Mouse (Mus musculus) gastrocnemius, adult 8-10 months (tissue): ENCODE data around the gene Areg. TPM values are rescaled to one million over a fixed set of nuclear protein-coding genes. Genes with fewer than 3 reads are reported as not detected.

Experiments
- DNase-seq, 2 experiments: peaks; one replicate each; pipeline ENCODE4 v3.0.0; 2022; ENCODE audit warnings: low spot score in 2 of 2
- total RNA-seq, 4 experiments: library from RNA; stranded (reverse); gene quantifications; 2 replicates each; pipeline ENCODE4 v1.2.4; 2022

Areg gene
- not detected for total RNA-seq

DNA sequence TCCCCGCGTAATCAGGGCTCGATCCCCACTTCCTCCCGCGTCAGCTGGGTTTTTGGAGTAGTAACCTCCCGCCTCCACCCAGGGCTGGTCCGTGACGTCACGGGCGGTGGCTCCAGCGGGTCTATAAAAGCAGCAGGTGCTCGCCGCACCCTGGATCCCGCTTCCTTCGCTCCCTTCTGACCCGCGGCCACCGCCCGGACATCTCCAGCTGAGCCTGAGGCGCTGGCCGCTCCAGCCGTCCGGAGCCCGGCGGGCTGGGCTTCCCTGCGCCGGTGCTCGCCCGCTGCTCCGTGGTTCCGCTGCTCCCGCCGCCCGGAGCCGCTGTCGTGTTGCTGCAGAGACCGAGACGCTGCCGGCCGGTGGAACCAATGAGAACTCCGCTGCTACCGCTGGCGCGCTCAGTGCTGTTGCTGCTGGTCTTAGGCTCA is at the start of gene Areg:
Areg (plus strand) TSS at position 154 of the 428 bp plus-strand sequence.
- DNase-seq: peak in 1 of 2 experiments; percentile 4

DNA sequence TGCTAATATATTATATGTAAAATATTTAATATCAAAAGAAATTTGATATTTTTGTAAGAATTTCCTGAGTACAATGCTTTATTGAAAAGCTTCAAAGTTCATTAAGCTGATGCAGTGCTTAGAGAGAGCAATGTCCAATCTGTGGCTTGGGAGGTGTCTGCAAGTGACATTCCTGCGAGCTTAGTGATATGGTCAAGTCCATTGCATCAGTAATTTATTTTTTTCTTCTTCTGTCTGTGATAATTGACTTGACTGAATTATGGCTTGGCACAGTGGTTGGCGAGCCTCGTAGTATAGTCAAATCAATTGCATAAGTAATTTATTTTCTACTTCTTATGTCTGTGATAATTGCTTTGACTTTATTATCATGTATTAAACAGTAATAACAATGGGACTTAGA is 49.1 kb upstream of the Areg start:
- no peak for DNase-seq

DNA sequence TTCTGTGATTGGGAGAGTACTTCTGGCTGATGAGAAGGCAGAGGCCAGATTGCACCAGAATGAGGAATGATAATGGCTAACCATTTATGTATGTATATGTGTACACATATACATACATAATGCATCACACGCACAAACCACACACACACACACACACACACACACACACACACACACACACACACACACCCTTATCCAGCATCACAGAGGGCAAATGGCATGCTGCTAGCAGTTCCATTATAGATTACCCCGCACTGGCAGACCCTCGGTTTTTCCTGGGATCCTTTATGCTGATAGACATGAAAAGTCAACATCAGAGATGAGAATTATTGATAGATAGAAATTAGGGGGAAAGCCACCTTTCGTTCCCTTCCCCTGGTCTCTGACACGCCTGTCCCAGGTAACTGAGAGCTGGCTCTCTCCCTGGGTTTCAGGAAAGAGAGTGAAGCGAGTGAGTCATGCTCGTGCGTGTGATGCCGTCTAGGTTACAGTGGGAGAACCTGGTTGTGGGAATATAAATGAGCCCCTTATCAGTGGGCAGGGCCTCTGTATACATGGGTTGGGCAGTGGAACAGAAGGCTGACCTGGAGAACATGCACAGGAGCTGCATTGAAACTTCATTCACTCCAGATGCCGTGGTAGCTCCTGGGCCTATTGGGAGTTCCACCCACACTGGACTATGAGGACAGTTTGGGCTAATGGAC is 41.3 kb upstream of the Areg start:
- DNase-seq: no peak

DNA sequence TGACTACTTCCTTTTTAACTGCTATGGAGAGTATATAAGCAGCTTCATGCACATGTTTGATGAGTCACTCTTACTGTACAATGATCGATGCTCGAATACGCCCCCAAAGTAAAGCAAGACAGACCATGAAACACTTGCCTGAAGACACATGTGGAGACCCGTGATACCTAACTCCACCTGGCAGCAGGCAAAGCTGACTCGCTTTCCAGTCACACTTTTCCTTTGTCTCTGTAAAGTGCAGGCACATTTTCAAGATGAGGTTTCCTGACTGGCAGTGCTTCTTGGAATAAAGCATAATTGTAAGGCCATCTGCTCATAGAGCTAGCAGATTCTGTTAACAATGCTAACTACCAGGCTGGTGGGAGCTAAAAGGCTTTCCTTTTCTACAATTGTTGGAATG is 37.7 kb upstream of the Areg start:
- no peak for DNase-seq

DNA sequence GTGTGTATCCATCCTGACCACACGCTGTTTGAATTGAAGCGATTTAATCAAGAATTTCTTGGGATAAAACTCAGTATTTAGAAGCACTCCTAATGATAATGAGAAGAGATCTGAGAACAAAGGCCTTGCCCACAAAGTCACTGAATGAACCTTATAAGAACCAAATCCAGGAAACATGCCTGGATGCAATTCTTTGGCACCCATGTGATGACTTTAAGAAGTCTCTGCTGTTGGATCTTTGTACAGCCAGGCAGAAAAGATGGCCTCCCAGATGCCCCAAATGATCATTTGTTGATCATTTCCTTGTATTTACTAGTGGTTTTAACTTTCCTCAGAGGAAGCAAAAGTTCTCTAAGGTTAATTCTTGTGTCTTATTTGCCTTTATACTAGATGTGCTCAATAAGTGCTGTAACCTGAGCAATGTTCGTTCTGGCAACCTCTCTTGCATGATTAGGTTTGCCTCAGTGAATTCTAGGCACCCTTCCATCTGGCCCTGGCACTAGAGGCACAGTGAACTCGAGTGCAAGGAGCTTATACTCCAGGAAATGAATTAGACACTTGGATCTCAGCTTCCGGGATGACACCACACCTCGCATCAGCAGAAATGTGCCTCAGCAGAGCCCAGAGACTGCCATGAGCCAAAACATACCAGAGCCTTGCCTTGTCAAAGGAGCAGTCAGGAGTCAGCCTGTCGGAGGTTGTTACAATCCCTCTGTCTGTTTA is 35.3 kb upstream of the Areg start:
- no peak for DNase-seq

DNA sequence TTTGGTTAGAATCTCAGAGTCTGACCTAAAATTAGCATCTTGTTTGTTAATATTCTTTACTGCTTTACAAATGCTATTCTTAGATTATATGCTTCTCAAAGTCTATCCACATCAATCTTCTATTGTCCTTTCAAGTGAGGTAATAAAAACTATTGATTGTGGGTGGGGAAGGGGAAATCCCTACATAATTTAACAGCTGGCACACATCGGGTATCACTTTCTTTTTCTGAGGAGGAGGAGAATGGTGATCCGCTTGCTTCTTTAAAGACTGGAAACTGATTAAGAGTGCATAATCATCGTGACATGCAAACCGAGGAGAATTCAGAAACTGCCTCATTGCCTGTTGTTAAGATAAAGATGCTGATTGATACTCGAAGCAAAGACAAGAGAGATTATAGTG is 33.2 kb upstream of the Areg start:
- no peak for DNase-seq

DNA sequence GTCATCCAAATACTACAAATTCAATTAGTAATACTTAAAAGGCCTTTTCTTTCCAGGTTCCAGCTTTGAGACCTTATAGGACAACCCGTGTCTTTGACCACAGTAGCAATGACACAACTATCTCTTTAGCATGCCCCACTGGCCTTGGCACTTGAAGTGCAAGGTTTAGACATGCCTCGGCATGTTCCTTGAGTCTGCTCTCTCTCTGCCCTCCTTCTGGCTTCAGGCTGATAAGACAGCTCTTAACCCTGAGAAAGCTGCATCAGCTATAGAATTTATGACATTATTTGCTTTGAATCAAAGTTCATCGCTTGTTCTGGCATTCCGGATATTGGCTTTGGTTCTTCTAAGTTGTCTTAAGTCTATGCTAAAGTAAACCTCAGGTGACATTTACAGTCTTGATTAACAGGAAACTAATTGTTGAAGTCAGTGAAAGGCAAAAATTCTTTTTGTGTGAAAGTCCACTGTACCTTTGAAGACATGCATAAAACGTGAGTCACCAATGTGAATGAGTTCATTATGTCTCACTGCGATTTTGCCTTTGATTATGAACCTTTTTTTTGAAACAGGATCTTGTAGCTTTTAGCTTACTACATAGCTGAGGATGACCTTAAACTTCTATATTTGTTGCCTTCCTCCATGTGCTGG is 29.3 kb upstream of the Areg start:
- DNase-seq: no peak

DNA sequence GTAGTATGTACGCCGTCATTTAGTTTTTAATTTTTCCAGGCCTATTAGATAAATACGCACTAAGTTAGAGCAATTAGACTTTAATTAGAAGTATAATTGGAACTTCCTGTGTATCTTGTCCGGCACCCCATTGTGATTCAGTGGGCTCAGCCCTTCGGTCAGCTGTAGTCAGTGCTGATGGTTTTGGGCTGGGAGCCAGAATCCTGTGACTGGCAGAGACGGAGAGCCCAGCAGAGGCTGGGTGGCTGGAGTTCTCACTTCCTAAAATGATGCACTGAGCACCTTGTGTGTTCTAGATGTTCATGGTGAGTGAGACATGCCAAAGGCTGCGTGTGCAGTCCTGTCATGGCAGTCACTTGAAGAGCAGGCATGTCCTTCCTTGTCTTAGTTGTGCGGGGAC is 28.4 kb upstream of the Areg start:
- no peak for DNase-seq

DNA sequence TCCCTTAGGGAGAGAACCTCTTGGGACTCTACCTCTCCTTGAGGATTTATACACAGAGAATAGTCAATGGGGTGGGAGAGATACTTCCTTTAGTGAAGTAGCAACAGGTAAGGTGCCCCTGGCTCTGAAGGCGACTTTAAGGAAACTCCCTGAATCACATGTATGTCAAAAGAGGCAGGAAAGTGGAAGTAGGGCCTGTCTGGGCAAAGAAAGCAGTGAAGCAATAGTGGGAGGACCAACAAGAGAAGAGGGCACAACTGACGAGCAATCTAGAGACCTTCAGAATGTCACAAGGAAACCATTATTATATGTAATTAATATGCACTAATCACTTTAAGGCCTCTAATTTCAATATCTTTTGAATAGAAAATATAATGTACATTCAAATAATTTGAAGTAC is 25.4 kb upstream of the Areg start:
- DNase-seq: no peak

DNA sequence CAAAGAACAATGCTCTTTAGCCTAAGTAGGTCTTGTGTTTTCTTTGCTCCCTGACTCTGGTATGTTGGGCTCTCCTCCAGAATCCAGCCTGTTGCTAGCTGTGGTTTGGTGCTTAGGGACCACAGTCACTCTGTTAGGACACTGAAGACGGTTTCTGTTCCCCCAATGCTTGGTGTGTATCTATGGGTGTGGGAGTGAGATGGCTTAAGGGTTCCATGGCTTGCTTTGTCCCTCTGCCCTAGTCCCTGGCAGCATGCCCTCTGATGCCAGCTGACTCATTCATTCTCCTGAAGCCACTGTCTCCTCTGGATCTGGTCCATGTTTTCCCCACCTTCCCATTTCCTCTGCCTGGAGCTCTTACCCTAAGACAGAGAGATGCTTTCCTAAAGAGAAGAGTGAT is 24.8 kb upstream of the Areg start:
- DNase-seq: no peak

DNA sequence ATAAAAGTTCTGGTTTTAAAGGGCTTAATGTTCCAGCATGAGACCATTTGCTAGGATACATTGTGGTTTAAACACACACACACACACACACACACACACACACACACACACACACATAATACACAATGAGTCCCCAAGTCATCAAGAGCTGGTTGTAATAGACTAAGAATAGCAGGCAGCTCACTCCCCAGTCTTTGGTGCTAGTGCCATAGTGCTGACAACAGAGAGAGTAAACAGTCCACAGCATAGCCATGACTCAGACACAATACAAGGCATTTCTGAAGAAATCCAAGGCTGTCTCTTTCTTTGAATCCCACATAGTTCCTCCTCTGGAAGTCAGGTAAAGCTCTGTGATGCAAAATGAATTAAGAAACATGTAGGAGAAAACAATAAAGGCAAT is 20.8 kb upstream of the Areg start:
- no peak for DNase-seq

DNA sequence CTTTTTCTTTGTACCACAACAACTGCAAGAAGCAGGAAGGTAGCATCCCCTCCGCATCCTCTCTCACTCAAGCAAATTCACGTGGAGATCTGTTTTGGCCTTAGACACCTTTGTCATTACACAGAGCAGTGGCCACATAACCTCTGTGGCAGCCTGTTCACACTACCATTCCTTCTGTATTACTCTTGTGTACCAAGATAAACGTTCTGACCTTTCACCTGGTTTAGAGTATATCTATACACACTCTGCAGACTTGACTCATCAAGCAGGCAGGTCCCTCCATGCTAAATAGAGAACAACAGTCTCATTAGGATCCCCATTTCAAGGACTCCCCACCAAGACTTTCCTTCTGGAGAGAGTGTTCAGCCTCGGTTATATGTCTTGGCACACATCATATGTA is 16.0 kb upstream of the Areg start:
- DNase-seq: no peak

DNA sequence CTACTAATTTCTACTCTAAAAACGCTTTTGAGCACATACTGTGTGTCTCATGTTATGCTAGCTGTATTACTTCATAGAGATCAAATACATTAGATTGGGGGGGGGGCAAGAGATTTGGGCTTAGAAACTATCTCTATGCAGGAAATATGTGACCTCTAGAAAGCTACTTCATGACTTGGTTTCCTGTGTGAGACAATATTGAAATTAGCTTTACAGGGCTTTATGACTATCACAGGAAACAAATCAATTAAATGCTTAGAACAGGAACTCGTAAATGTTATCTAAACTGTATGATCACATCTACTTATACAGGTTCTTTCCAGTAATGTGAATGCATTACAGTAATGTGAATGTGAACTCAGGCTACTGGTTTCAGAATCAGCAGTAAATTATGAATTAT is 15.3 kb upstream of the Areg start:
- DNase-seq: no peak

DNA sequence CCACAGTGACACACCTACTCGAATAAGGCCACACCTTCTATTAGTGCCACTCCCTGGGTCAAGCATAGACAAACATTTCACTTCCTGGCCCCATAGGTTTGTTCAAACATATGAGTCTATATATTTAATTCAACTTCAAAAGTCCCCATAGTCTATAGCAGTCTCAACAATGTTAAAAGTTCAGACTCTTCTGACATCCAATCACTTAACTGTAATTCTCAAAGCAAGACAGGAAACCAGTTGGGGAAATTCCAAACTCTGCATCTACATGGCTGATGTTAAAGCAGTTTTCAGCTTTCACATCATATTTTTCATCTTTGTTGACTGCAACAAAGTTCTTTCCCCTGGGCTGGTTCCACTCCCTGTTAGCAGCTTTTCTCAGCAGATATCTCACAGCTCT is 12.8 kb upstream of the Areg start:
- no peak for DNase-seq

DNA sequence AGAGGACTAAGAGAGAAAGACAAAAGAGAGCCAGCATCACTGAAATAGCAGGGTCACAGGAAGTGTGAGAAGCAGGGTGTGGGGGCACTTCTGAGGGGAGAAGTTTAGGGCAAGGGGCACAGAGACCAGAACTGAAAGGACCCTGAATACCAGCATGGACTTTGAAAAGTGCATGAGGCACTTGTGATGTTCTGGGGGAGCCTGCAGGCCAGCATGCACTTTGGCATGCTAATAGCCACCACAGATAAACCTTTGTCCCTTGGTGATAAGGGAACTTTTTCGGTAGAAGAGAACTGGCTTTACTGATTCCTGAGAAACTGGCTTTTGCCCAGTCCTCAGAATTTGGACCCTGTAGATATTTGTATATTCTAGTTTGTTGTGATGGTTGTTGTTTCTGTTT is 4.4 kb upstream of the Areg start:
- DNase-seq: no peak

DNA sequence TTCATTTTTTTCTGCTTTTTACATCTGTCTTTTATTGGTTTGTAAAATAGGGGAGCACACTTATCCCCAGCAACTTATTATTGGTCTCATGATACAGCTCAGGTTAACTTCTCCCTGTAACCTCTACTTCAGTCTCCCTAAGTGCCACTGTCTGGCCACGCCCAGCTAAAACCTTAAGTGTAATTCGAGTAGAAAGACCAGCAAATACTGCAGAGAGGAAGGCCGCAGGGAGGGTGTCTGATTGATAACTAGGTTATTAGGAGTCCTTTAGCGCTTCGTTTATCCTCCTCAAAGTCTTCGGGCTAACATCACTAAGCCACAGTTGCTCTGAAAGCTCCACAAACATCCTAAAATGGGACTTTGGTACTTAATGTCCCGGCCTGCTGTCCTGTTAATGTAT is 429 bp upstream of the Areg start:
- no peak for DNase-seq

DNA sequence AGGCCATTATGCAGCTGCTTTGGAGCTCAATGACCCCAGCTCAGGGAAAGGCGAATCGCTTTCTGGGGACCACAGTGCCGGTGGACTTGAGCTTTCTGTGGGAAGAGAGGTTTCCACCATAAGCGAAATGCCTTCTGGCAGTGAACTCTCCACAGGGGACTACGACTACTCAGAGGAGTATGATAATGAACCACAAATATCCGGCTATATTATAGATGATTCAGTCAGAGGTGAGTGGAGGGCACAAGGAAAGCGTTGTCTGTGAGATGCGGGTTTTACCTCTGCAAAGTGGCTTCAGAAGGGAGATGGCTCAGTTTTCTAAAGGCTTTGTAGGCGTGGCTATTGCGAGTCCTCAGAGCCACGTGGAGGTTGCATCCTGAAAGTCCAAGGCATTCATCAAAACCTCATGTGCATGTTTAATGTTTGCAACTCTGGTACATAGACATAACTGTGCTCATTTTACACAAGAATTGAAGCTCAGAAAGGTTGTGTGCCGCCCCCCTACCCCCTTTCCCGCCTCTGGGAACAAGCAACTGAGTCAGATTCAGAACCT is 1.6 kb downstream of the Areg start:
- no peak for DNase-seq

DNA sequence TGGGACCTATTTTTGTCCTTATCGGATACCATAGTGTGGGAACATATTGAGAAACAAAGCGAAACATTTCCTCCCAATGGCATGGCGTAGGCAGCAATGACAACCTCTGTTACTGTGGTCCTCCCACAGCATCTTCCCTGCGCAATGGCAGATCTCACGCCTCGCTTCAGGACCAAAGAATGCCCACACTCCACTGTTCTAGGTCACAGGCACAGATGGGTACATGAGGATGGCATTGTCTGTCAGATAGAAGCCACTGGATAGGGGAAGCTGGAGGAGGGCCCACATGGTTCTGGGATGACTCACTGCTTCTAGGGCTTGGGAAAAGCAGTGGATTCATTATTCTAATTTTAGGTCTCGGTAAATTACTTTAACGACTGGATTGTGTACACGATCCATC is 5.6 kb downstream of the Areg start:
- no peak for DNase-seq

DNA sequence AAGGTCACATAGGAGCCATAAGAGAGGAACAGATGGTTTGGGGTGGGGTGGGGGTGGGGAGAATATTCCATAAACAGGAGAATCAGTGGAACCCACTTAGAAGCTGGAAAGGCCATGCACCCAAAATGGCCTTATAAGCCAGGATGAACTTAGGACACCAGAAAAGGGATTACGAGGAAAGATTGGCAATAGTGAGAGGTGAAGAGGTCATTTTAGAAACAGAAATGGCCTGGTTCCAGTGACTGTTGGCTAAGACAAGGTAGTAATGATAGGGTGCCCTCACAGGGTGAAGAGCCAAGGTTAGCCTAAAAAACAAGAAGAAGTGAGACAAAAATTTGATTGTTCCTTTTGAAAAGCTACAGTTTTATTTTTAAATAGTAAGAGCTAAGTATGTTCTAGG is 7.6 kb downstream of the Areg start:
- DNase-seq: no peak

DNA sequence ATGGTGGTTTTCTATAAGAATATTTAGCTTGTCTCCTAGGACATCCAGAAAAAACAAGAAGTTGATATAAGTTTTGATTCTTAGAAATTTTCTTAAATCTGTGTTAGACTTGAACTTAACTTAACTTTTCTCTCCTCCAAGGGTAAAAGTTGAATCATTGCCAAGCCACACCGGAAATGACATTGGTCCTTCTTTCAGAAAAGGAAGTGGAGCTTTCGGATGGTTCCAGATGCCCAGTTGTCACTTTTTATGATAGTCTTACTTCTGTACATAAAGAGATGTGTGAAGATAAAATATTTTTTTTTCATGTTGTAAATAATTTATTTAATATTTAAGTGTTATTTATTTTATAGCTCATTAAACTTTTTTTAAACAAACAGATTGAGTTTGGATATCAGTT is 8.7 kb downstream of the Areg start:
- no peak for DNase-seq

DNA sequence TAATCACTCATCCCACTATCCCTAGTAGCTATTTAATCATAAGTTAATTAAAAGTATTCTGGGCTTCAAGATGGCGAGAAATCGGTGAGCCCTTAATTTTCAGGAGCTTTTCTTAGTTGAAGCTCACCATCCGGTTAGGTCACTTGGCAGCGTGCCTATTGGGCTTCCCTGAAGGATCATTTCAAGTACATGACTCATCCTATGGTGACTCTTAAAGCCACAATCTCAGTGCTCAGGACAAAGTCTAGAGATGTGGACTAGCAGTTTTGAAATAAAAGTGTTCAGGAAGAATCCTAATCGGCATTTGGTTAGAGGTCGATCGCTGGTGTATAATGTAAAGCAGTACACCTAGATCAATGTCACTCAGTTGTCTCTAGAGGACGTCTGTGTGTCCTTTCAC is 17.3 kb downstream of the Areg start:
- DNase-seq: no peak

DNA sequence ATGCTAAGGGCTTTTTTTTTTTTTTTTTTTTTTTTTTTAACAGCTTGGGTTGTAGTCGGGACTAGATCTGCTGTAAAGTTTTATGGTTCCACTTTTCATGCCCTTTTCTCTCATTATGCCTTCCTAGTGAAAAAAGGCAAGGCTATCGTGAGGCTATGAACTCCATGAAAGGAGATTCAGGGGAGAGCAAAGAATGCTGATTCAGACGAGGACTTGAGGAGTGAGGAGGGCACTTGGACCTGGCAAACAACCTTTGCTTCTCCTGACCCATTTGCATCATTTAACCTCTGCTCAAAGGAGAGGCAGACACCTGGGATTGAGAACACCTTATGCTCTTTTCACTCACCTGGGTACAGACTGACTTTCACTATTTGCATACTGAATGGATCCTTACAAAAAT is 17.8 kb downstream of the Areg start:
- DNase-seq: no peak

DNA sequence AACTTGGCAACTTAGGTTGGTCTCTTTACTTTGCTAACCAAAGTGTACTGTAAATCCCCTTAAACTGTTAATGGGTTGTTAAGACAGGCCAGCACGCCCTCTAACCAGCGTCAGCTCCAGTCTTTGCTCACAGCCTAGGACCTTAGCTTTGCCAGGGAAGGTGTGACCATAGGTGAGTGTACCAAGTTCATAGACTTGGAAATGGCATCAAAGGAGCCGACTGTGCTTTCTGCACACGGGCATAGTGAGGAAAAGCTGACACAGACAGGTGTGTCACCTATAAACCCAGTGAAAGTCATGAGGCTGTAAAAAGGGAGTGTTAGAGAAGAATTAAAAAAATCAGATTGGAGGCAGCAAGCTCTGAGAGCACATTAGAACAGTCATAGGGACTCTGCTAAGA is 23.4 kb downstream of the Areg start:
- no peak for DNase-seq
